Mouse (Mus musculus) G1E (cell line): ENCODE measurements around the gene Cmpk1. TPM values are rescaled to one million over a fixed set of nuclear protein-coding genes. Genes with fewer than 3 reads are reported as not detected.

Experiments
- ATAC-seq: 2 replicates; pipeline ENCODE4 v1.8.0; 2016; ENCODE audit warnings: mild to moderate bottlenecking; ENCODE audit not compliant: insufficient number of reproducible peaks, poor library complexity, low FRiP score, severe bottlenecking; ENCODE audit errors: extremely low read depth
- DNase-seq: peaks from one replicate; pipeline ENCODE4 v3.0.0; 2012; ENCODE audit warnings: low spot score
- H3K27me3 ChIP-seq: 2 replicates; pipeline ENCODE4 v1.6.1; 2012; ENCODE audit warnings: mild to moderate bottlenecking, low read length, inconsistent platforms; ENCODE audit not compliant: insufficient read depth
- H3K36me3 ChIP-seq: replicated peaks from 2 replicates; pipeline ENCODE3; 2012; ENCODE audit warnings: mild to moderate bottlenecking, inconsistent platforms
- H3K4me1 ChIP-seq: 2 replicates; pipeline ENCODE4 v1.6.1; 2012; ENCODE audit warnings: low read depth, low read length, inconsistent platforms, mixed read lengths; ENCODE audit not compliant: insufficient read depth
- H3K4me3 ChIP-seq: 2 replicates; pipeline ENCODE4 v1.5.1; 2012; ENCODE audit warnings: low read depth, mild to moderate bottlenecking, inconsistent platforms, low read length, moderate library complexity, mixed read lengths
- H3K9me3 ChIP-seq: replicated peaks from 2 replicates; pipeline ENCODE4 v1.6.1; 2012; ENCODE audit warnings: inconsistent platforms
- CTCF ChIP-seq: IDR thresholded peaks from 2 replicates; pipeline ENCODE4 v1.5.1; 2012; ENCODE audit warnings: low read depth, low read length, inconsistent platforms, mixed read lengths
- GATA1 ChIP-seq: IDR thresholded peaks from 2 replicates; pipeline ENCODE4 v1.6.1; 2012; ENCODE audit warnings: borderline replicate concordance, low read length, inconsistent platforms, mixed read lengths
- GATA2 ChIP-seq: IDR thresholded peaks from 2 replicates; pipeline ENCODE4 v1.6.1; 2012; ENCODE audit warnings: low read depth, low read length, inconsistent platforms, borderline replicate concordance
- POLR2AphosphoS5 ChIP-seq: IDR thresholded peaks from 2 replicates; pipeline ENCODE4 v1.6.1; 2012; ENCODE audit warnings: low read depth, low read length, inconsistent platforms; ENCODE audit not compliant: insufficient replicate concordance
- TAL1 ChIP-seq: conservative IDR thresholded peaks from 2 replicates; pipeline ENCODE4 v1.6.1; 2012; ENCODE audit warnings: low read depth, low read length, inconsistent platforms, mixed read lengths
- polyA plus RNA-seq: library from polyadenylated mRNA; stranded (reverse); fragments of >175 nt; gene quantifications from 2 replicates; pipeline ENCODE4 v1.2.3, GENCODE M21; 2012
- total RNA-seq, 2 experiments: library from RNA; stranded (forward) in 1 of 2; stranded (reverse) in 1 of 2; fragments of 200-1000 nt in 1 of 2; fragments of >200 nt in 1 of 2; fragmentation: Nextera tagmentation in 1 of 2; gene quantifications; 2 replicates each; pipeline ENCODE4 v1.2.3; 2014 to 2017

Gene Cmpk1
- total and polyA plus RNA-seq, 3 experiments: 39.9 to 132 (median 47.3) TPM

- no peak for DNase-seq
- ATAC-seq: no peak
- H3K9me3 ChIP-seq: no peaks in the 10 kb centered on the region
- peaks cover 36% of the 10 kb centered on the region for H3K4me1 ChIP-seq
- H3K27me3 ChIP-seq: no peaks in the 10 kb centered on the region
- H3K4me3 ChIP-seq: peak overlapping the region; percentile 84
- H3K36me3 ChIP-seq: peaks cover 23% of the 10 kb centered on the region
- TF ChIP-seq TAL1: no peak
- no peak for TF ChIP-seq CTCF
- no peak for TF ChIP-seq GATA1
- no peak for TF ChIP-seq GATA2
- TF ChIP-seq POLR2AphosphoS5: no peak
Measured at GRCm38 (mm10) chr4:114999445-114999772, 12.4 kb upstream of the Cmpk1 start.

DNA sequence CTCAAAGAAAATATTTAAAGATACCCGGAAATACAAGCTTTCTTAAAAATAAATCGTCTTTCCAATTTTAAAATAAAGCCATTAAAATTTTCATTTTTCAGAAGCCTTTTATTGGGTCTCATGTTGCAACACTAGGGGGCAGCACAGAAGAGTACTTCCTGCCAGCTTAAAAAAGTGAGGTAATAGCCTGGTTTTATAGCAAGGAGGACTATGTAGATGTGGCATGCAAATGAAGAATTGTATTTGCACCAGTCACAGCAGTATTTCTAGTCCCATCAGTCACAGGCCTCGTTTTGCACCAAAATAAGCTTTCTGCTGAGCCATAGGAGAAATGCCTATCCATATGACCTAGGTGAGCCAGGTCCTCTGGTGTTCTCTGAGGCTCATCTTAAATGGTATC lies 10.0 kb upstream of the Cmpk1 start:
- no peaks in the 10 kb centered on the region for H3K27me3 ChIP-seq
- DNase-seq: no peak
- H3K4me1 ChIP-seq: peaks cover 33% of the 10 kb centered on the region
- no peak for ATAC-seq
- TF ChIP-seq POLR2AphosphoS5 (no peak), GATA1 (no peak), TAL1 (no peak), CTCF (0 out of 2 replicates have a peak, but pooled peaks have one; percentile 36), GATA2 (no peak)
- peaks cover 4% of the 10 kb centered on the region for H3K36me3 ChIP-seq
- no peaks in the 10 kb centered on the region for H3K9me3 ChIP-seq
- no peak overlapping the region for H3K4me3 ChIP-seq

DNA sequence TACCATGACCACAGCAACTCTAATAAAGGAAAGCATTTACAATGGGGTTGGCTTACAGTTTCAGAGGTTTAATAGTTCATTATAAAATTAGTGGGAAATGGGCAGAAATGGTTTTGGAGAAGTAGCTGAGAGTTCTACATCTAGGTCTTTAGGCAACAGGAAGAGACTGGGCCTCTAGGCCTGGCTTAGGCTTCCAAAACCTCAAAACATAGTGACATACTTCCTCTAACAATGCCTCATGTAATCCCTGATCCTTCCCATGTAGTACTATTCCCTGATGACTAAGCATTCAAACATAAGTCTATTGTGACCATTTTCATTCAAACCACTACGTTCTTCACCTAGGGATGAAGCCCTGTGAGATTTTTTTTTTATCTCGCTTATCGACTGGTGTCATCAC lies 7.2 kb upstream of the Cmpk1 start:
- DNase-seq (no peak), ATAC-seq (no peak)
- TF ChIP-seq TAL1 (no peak), CTCF (no peak), GATA1 (no peak), GATA2 (no peak), POLR2AphosphoS5 (no peak)
- peaks cover 23% of the 10 kb centered on the region for H3K4me1 ChIP-seq
- H3K27me3 ChIP-seq: no peaks in the 10 kb centered on the region
- no peaks in the 10 kb centered on the region for H3K36me3 ChIP-seq
- no peaks in the 10 kb centered on the region for H3K9me3 ChIP-seq
- no peak overlapping the region for H3K4me3 ChIP-seq

- peaks cover 11% of the 10 kb centered on the region for H3K36me3 ChIP-seq
- no peak for TF ChIP-seq GATA2
- no peak for TF ChIP-seq POLR2AphosphoS5
- no peak for TF ChIP-seq TAL1
- TF ChIP-seq GATA1: no peak
- no peak for TF ChIP-seq CTCF
- H3K4me1 ChIP-seq: peaks cover 30% of the 10 kb centered on the region
- DNase-seq (no peak), ATAC-seq (0 out of 2 replicates have a peak, but pooled peaks have one; percentile 1)
- H3K9me3 ChIP-seq: no peaks in the 10 kb centered on the region
- H3K27me3 ChIP-seq: no peaks in the 10 kb centered on the region
- peak overlapping the region; percentile 95 for H3K4me3 ChIP-seq
Measured at GRCm38 (mm10) chr4:114986211-114986590, 840 bp downstream of the Cmpk1 start.

- DNase-seq (no peak), ATAC-seq (no peak)
- Histone ChIP-seq H3K36me3 (peaks cover 11% of the 10 kb centered on the region), H3K4me3 (no peak overlapping the region), H3K9me3 (no peaks in the 10 kb centered on the region), H3K4me1 (peaks cover 30% of the 10 kb centered on the region), H3K27me3 (no peaks in the 10 kb centered on the region)
- TF ChIP-seq CTCF (no peak), GATA1 (no peak), TAL1 (no peak), GATA2 (no peak), POLR2AphosphoS5 (no peak)
Measured at GRCm38 (mm10) chr4:114983020-114983419, 4.0 kb downstream of the Cmpk1 start.

DNA sequence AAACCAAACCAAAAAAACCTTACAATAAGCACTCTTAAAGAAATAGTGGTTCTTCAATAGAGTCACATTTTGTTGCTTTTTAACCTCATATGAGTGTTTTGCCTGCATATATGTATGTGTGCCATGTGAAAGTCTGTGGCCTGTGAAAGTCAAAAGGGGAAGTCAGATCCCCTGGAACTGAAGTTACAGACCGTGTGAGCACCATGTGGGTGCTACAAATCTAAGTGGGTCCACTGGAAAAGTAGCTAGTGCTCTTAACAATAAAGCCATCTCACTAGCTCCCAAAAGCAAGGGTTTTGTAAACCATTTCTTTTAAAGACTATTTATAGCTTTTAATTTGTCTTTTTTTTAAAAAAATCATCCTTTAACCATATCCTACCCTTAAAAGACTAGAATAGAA lies 4.4 kb downstream of the Cmpk1 start:
- no peaks in the 10 kb centered on the region for H3K27me3 ChIP-seq
- no peak overlapping the region for H3K4me3 ChIP-seq
- ATAC-seq (no peak), DNase-seq (no peak)
- TF ChIP-seq GATA1: no peak
- TF ChIP-seq POLR2AphosphoS5: no peak
- TF ChIP-seq GATA2: no peak
- no peak for TF ChIP-seq CTCF
- no peak for TF ChIP-seq TAL1
- H3K4me1 ChIP-seq: peaks cover 26% of the 10 kb centered on the region
- H3K9me3 ChIP-seq: no peaks in the 10 kb centered on the region
- peaks cover 11% of the 10 kb centered on the region for H3K36me3 ChIP-seq
